Mouse (Mus musculus): ENCODE results near the gene Htra3. TPM values are rescaled to one million over a fixed set of nuclear protein-coding genes. Genes with fewer than 3 reads are reported as not detected.

Gene Htra3
- polyA plus RNA-seq, 1 experiment from 2014 or later: 10.4 TPM

GRCm38 (mm10) chr5:35690485-35691165 lies 11.0 kb upstream of the Htra3 start:
- Histone ChIP-seq H3K4me2 (replicated peaks) (no peak overlapping the region), H3K27ac (no peak overlapping the region), H3K4me1 (replicated peaks) (no peaks in the 10 kb centered on the region), H3K4me3 (replicated peaks) (no peak overlapping the region), H3K9me3 (no peaks in the 10 kb centered on the region), H3K27me3 (no peaks in the 10 kb centered on the region), H3K36me3 (no peaks in the 10 kb centered on the region), H3K9ac (replicated peaks) (no peak overlapping the region)
- no peak for ATAC-seq
- WGBS: 84% methylated on average over 8 of the region's 8 CpGs

- Histone ChIP-seq H3K27ac (no peak overlapping the region), H3K27me3 (no peaks in the 10 kb centered on the region), H3K9me3 (no peaks in the 10 kb centered on the region), H3K4me2 (replicated peaks) (no peak overlapping the region), H3K4me1 (replicated peaks) (no peaks in the 10 kb centered on the region), H3K9ac (replicated peaks) (no peak overlapping the region), H3K4me3 (replicated peaks) (no peak overlapping the region), H3K36me3 (no peaks in the 10 kb centered on the region)
- ATAC-seq: no peak
Measured at GRCm38 (mm10) chr5:35689374-35689773, 9.8 kb upstream of the Htra3 start.

- 95% methylated on average over 2 of the region's 2 CpGs for WGBS
Measured at GRCm38 (mm10) chr5:35688851-35689250, 9.3 kb upstream of the Htra3 start.

GRCm38 (mm10) chr5:35687098-35687497 lies 7.5 kb upstream of the Htra3 start:
- no peak overlapping the region for H3K4me3 ChIP-seq (replicated peaks)
- 70% methylated on average over 5 of the region's 5 CpGs for WGBS
- ATAC-seq: no peak

More at GRCm38 (mm10) chr5:35688851-35689250, 9.3 kb upstream of the Htra3 start:
- no peaks in the 10 kb centered on the region for H3K36me3 ChIP-seq
- no peaks in the 10 kb centered on the region for H3K27me3 ChIP-seq
- H3K4me2 ChIP-seq (replicated peaks): no peak overlapping the region
- H3K4me3 ChIP-seq (replicated peaks): no peak overlapping the region
- ATAC-seq: no peak
- H3K27ac ChIP-seq: no peak overlapping the region
- no peak overlapping the region for H3K9ac ChIP-seq (replicated peaks)
- no peaks in the 10 kb centered on the region for H3K4me1 ChIP-seq (replicated peaks)
- H3K9me3 ChIP-seq: no peaks in the 10 kb centered on the region

GRCm38 (mm10) chr5:35686336-35686735 lies 6.8 kb upstream of the Htra3 start:
- no peak overlapping the region for H3K27ac ChIP-seq
- no peaks in the 10 kb centered on the region for H3K4me1 ChIP-seq (replicated peaks)
- no peaks in the 10 kb centered on the region for H3K36me3 ChIP-seq
- no peak overlapping the region for H3K4me2 ChIP-seq (replicated peaks)
- H3K27me3 ChIP-seq: no peaks in the 10 kb centered on the region
- ATAC-seq: no peak
- no peaks in the 10 kb centered on the region for H3K9me3 ChIP-seq
- no peak overlapping the region for H3K9ac ChIP-seq (replicated peaks)
- H3K4me3 ChIP-seq (replicated peaks): no peak overlapping the region
- WGBS: 63% methylated on average over 4 of the region's 4 CpGs

More at GRCm38 (mm10) chr5:35687098-35687497, 7.5 kb upstream of the Htra3 start:
- Histone ChIP-seq H3K9me3 (no peaks in the 10 kb centered on the region), H3K27ac (no peak overlapping the region), H3K36me3 (no peaks in the 10 kb centered on the region), H3K27me3 (no peaks in the 10 kb centered on the region), H3K9ac (replicated peaks) (no peak overlapping the region), H3K4me1 (replicated peaks) (no peaks in the 10 kb centered on the region), H3K4me2 (replicated peaks) (no peak overlapping the region)

- Histone ChIP-seq H3K4me3 (replicated peaks) (no peak overlapping the region), H3K9me3 (no peaks in the 10 kb centered on the region), H3K36me3 (no peaks in the 10 kb centered on the region), H3K9ac (replicated peaks) (no peak overlapping the region), H3K27me3 (peaks cover 11% of the 10 kb centered on the region), H3K4me2 (replicated peaks) (no peak overlapping the region), H3K27ac (no peak overlapping the region), H3K4me1 (replicated peaks) (no peaks in the 10 kb centered on the region)
- ATAC-seq: no peak
- WGBS: 78% methylated on average over 3 of the region's 3 CpGs
Measured at GRCm38 (mm10) chr5:35685079-35685478, 5.5 kb upstream of the Htra3 start.

GRCm38 (mm10) chr5:35680958-35681357 lies 1.4 kb upstream of the Htra3 start:
- Histone ChIP-seq H3K36me3 (no peaks in the 10 kb centered on the region), H3K4me1 (replicated peaks) (peaks cover 6% of the 10 kb centered on the region), H3K4me2 (replicated peaks) (no peak overlapping the region), H3K27me3 (peaks cover 45% of the 10 kb centered on the region), H3K9me3 (no peaks in the 10 kb centered on the region), H3K9ac (replicated peaks) (no peak overlapping the region), H3K4me3 (replicated peaks) (no peak overlapping the region), H3K27ac (no peak overlapping the region)
- ATAC-seq: no peak
- 50% methylated on average over 2 of the region's 2 CpGs for WGBS

GRCm38 (mm10) chr5:35676964-35677363 lies 2.6 kb downstream of the Htra3 start:
- peaks cover 6% of the 10 kb centered on the region for H3K4me1 ChIP-seq (replicated peaks)
- no peaks in the 10 kb centered on the region for H3K9me3 ChIP-seq
- H3K36me3 ChIP-seq: no peaks in the 10 kb centered on the region
- H3K4me2 ChIP-seq (replicated peaks): no peak overlapping the region
- H3K27ac ChIP-seq: no peak overlapping the region
- WGBS: 86% methylated on average over 7 of the region's 7 CpGs
- no peak overlapping the region for H3K4me3 ChIP-seq (replicated peaks)
- no peak for ATAC-seq
- H3K27me3 ChIP-seq: peaks cover 45% of the 10 kb centered on the region
- no peak overlapping the region for H3K9ac ChIP-seq (replicated peaks)

- H3K27ac ChIP-seq: no peak overlapping the region
- WGBS: 76% methylated on average over 4 of the region's 4 CpGs
- ATAC-seq: no peak
Measured at GRCm38 (mm10) chr5:35674081-35674555, 5.5 kb downstream of the Htra3 start.

GRCm38 (mm10) chr5:35673086-35673485 lies 6.5 kb downstream of the Htra3 start:
- H3K4me1 ChIP-seq (replicated peaks): no peaks in the 10 kb centered on the region
- ATAC-seq: no peak
- no peak overlapping the region for H3K9ac ChIP-seq (replicated peaks)
- H3K4me3 ChIP-seq (replicated peaks): no peak overlapping the region
- no peaks in the 10 kb centered on the region for H3K9me3 ChIP-seq
- WGBS: 82% methylated on average over 7 of the region's 7 CpGs
- no peaks in the 10 kb centered on the region for H3K36me3 ChIP-seq
- no peak overlapping the region for H3K4me2 ChIP-seq (replicated peaks)
- H3K27me3 ChIP-seq: peaks cover 14% of the 10 kb centered on the region
- no peak overlapping the region for H3K27ac ChIP-seq

More at GRCm38 (mm10) chr5:35674081-35674555, 5.5 kb downstream of the Htra3 start:
- H3K4me2 ChIP-seq (replicated peaks): no peak overlapping the region
- H3K4me1 ChIP-seq (replicated peaks): peaks cover 3% of the 10 kb centered on the region
- H3K27me3 ChIP-seq: peaks cover 24% of the 10 kb centered on the region
- H3K36me3 ChIP-seq: no peaks in the 10 kb centered on the region
- no peak overlapping the region for H3K9ac ChIP-seq (replicated peaks)
- H3K9me3 ChIP-seq: no peaks in the 10 kb centered on the region
- no peak overlapping the region for H3K4me3 ChIP-seq (replicated peaks)

- H3K4me2 ChIP-seq (replicated peaks): no peak overlapping the region
- H3K27me3 ChIP-seq: peaks cover 9% of the 10 kb centered on the region; the same call in 1 of the 2 replicates
- H3K27ac ChIP-seq: no peak overlapping the region
- ATAC-seq: no peak
- no peaks in the 10 kb centered on the region for H3K9me3 ChIP-seq
- WGBS: 43% methylated on average over 1 of the region's 1 CpGs
- H3K36me3 ChIP-seq: no peaks in the 10 kb centered on the region
- H3K4me3 ChIP-seq (replicated peaks): no peak overlapping the region
- H3K9ac ChIP-seq (replicated peaks): no peak overlapping the region
- H3K4me1 ChIP-seq (replicated peaks): no peaks in the 10 kb centered on the region
Measured at GRCm38 (mm10) chr5:35672581-35672980, 7.0 kb downstream of the Htra3 start.

- Histone ChIP-seq H3K9me3 (no peaks in the 10 kb centered on the region), H3K27ac (no peak overlapping the region), H3K27me3 (no peaks in the 10 kb centered on the region), H3K9ac (replicated peaks) (no peak overlapping the region), H3K36me3 (no peaks in the 10 kb centered on the region), H3K4me3 (replicated peaks) (no peak overlapping the region), H3K4me1 (replicated peaks) (no peaks in the 10 kb centered on the region), H3K4me2 (replicated peaks) (no peak overlapping the region)
- WGBS: 78% methylated on average over 9 of the region's 9 CpGs
- no peak for ATAC-seq
Measured at GRCm38 (mm10) chr5:35671474-35671891, 8.1 kb downstream of the Htra3 start.

- no peak for ATAC-seq
- no peaks in the 10 kb centered on the region for H3K27me3 ChIP-seq
- H3K4me2 ChIP-seq (replicated peaks): no peak overlapping the region
- H3K9me3 ChIP-seq: no peaks in the 10 kb centered on the region
- no peak overlapping the region for H3K9ac ChIP-seq (replicated peaks)
- no peaks in the 10 kb centered on the region for H3K4me1 ChIP-seq (replicated peaks)
- no peaks in the 10 kb centered on the region for H3K36me3 ChIP-seq
- WGBS: 68% methylated on average over 6 of the region's 6 CpGs
- H3K27ac ChIP-seq: no peak overlapping the region
- no peak overlapping the region for H3K4me3 ChIP-seq (replicated peaks)
Measured at GRCm38 (mm10) chr5:35670412-35670801, 9.2 kb downstream of the Htra3 start.
